Mouse (Mus musculus) left cerebral cortex, adult 18-20 months (tissue): ENCODE measurements around the gene Mrtfb. TPM values are rescaled to one million over a fixed set of nuclear protein-coding genes. Genes with fewer than 3 reads are reported as not detected.

Experiments used
- DNase-seq, 2 experiments: peaks; one replicate each; pipeline ENCODE4 v3.0.0; 2021 to 2022; ENCODE audit warnings: low spot score in 2 of 2, mixed read lengths in 1 of 2
- long read RNA-seq, 2 experiments: library from polyadenylated mRNA; stranded (forward); transcript quantifications; one replicate each; pipeline ENCODE4 v2.0.0; 2021
- total RNA-seq, 2 experiments: library from RNA; stranded (reverse); gene quantifications; 2 replicates each; pipeline ENCODE4 v1.2.3; 2021

Gene Mrtfb
- 100 to 1,000 TPM; 179 to 188 TPM for total RNA-seq
- long read RNA-seq, experiment 1, full-length matches to known transcripts: 3 of 48 reads
- long read RNA-seq, experiment 1, partial matches to known transcripts: 40 of 48 reads
- long read RNA-seq, experiment 1, other reads (novel, unspliced or antisense): 5 of 48 reads
- long read RNA-seq, experiment 2, full-length matches to known transcripts: 7 of 26 reads
- long read RNA-seq, experiment 2, partial matches to known transcripts: 3 of 26 reads
- long read RNA-seq, experiment 2, other reads (novel, unspliced or antisense): 16 of 26 reads

- DNase-seq: peak; percentile 88 to 89
These were observed at the start of gene Mrtfb for GRCm38 (mm10) chr16:13255855-13256635. Gene Mrtfb, plus strand, starts transcription at chr16:13256481.

DNA sequence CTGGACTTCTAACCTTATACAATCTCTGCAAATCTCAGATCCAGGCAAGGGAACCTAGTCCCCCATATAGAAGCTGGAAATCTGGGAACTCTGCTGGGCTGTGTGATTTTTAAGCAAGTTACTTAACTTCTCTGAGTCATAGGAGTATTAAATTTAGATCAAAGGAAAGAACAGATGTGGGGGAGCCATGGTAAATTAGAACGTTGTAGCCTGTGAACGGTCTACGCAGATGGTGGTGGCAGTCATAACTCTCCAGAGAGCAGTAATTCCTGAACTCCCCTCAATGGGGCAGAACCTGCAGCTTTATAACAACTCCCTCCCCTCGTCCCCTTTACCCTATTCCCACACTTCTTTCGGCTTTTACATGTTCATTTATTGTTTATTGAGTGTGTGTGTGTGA, 48.6 kb upstream of the Mrtfb start:
- DNase-seq: peak in 1 of 2 experiments; percentile 47

- DNase-seq: no peak
These were observed 48.2 kb upstream of the Mrtfb start for GRCm38 (mm10) chr16:13208087-13208486.

- DNase-seq: no peak
These were observed 43.5 kb upstream of the Mrtfb start for GRCm38 (mm10) chr16:13212781-13213180.

GRCm38 (mm10) chr16:13216116-13216952, 39.9 kb upstream of the Mrtfb start:
- no peak for DNase-seq

- no peak for DNase-seq
These were observed 38.3 kb upstream of the Mrtfb start for GRCm38 (mm10) chr16:13217951-13218350.

DNA sequence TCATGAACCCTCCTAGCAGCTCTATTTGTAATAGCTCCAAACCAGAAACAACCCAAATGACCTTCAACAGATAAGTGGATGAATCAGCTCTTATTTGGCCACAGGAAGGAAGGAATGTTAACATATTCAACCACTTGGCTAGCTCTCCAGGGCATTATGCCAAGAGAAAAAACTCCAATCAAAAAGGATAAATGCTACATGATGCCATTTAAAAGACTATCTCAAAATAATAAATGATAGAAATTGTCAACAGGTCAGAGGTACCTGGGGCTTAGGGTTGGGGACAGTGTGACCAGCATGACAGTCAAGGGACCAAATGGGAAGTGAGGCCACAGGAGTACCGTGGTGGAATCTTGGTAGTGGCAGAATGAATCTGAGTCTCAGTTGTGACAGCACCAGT, 34.8 kb upstream of the Mrtfb start:
- DNase-seq: no peak

DNA sequence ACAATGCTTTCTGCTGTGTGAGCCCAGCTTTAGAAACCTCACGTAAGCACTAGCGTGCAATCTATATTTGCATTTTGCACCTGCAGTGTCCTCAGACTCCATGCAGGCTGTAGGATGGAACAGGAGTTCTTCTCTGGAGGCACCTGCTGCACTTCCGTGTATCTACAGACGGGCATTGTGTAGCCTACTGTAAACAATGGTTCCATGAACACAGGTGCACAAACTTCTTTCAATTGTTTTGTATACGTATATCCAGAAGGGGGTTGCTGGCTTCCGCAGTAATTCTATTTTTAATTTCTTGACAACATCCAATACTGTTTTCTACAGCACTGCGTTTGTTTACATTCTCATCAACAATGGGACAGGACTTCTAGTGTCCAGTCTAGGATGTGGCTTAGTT, 24.2 kb upstream of the Mrtfb start:
- DNase-seq: no peak

GRCm38 (mm10) chr16:13232912-13233802, 23.1 kb upstream of the Mrtfb start:
- DNase-seq: no peak

GRCm38 (mm10) chr16:13239039-13239438, 17.2 kb upstream of the Mrtfb start:
- no peak for DNase-seq

DNA sequence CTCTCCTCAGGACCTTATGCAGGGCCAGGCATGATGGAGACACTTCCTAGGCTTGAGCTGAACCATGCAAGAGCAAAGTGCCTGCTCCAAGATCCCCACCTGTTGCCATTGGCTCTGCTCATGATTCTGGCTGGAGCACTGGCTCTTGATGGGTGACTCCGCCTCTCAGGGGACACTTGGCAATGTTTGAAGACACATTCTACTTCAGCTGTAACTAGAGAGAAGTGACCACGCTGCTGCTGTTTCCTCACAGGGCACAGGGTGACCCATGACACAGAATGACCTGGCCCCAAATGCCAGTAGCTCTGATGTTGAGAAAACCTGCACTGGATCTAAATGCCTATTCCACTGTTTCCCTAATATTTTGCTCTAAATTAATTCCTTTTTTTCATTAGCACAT, 16.7 kb upstream of the Mrtfb start:
- no peak for DNase-seq

DNA sequence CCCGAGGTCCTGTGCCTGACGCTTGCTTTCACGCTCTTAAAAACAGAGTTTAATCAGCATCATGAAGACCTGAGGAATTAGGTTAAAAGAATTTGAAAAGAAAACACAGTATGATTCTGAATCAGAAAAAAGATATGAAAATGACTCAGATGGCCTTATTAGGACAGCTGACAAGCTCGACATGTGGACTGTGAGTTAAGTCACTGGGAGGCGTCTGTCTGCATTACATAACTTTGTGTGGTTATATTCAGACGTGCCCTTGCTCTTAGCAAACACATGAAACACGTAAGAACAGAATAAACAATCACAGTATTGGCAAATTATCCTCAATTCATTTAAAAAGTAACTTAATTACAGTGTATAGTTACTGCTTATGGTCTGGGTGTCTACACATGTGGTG, 16.0 kb upstream of the Mrtfb start:
- DNase-seq: no peak

DNA sequence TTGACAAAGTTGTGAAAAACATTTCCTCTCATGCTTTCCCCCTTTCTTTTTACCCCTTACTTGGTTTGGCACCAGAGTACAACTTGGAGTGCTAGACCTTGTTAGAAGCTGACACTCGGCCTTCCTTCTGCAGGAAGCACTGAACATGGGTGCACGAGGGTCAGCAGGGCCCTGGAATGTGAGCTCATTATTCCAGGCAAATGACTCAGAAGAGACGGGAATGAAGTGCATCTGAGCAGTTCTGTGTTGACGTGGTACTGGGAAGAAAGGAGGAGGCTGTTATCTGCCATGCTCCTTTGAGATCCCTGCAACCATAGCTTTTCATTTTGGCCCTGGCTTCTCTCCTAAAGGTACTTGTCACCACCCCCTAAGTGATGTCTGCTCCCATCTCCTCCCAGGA, 10.6 kb upstream of the Mrtfb start:
- no peak for DNase-seq

GRCm38 (mm10) chr16:13246855-13247254, 9.4 kb upstream of the Mrtfb start:
- DNase-seq: no peak

DNA sequence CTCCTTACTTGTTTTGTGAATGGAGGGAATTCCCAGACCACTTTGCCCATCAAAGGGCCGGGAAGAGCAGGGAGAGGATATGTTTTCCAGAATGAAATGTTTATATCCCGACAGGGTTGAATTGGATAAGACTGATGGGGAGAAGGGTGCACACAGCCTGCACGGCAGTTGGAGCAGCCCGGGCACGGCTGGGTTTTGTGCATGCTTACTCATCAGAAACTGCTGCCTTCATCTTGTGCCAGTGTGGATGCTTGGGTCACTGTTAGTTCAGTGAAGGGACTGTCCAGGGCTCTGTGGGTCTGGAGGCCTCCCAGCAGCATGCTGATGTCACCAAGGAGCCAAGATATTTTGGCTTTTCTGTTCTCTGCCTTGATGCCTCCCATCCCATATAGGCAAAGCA, 6.2 kb upstream of the Mrtfb start:
- no peak for DNase-seq

DNA sequence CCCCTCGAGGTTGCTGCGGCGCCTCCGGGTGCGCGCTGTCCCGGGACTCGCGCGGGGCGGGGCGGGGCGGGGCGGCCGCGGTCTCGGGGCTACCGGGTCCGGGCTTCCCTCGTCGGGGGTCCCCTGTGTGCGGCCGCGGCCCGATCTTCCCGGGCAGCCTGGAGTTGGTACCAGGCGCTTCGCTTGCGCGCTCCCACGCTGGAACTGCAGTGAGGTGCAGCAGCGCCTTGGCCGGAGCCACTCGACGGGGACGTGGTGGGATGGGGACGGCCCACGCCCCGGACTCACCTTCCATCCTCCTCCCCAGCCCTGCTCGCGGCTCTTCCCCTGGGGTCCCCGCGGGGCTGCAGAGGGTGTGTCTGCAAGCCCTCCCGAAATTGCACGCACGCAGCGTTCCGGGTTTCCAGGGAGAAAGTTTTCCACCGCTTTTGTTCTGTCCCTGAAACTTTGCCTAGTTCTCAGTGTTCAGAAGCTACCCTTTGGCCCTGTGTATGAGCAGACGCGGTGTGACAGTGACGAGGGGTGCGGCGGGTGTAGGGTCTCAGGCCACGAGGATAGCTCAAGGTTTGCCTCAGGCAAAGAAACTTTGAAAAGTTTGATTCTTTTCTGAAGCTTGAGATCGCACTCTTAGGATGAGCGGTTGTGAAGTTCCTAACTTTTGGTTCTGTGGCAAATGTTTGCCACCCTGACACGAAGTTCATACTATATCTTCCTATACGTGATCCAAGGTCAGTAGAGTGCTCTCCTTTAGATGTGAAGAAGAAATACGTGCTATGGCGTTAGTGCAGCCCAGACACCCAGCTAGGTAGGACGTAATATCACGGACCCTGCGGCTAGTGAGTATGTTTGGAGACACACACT, 616 bp downstream of the Mrtfb start:
- DNase-seq: peak; percentile 12 to 24

- DNase-seq: no peak
These were observed 1.2 kb downstream of the Mrtfb start for GRCm38 (mm10) chr16:13257528-13257835.

GRCm38 (mm10) chr16:13259026-13259425, 2.7 kb downstream of the Mrtfb start:
- no peak for DNase-seq

DNA sequence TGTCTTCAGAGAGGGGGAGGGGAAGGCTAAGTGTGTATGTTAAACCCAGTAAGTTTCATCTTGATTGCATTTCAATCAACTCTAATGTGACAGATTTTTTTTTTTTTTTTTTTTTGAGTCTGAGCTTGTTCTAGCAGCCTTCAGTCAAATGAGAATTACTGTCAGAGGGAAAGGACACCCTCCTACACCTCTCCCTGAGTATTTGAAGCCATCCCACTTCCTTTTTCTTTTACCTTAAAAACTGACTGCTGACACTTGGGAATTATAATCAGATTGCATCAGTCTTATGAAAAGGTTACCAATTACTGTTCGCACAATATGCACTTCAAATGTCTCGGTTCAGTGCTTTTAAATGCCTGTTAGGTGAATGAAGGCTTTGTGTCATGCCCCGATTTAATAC, 10.0 kb downstream of the Mrtfb start:
- DNase-seq: no peak

DNA sequence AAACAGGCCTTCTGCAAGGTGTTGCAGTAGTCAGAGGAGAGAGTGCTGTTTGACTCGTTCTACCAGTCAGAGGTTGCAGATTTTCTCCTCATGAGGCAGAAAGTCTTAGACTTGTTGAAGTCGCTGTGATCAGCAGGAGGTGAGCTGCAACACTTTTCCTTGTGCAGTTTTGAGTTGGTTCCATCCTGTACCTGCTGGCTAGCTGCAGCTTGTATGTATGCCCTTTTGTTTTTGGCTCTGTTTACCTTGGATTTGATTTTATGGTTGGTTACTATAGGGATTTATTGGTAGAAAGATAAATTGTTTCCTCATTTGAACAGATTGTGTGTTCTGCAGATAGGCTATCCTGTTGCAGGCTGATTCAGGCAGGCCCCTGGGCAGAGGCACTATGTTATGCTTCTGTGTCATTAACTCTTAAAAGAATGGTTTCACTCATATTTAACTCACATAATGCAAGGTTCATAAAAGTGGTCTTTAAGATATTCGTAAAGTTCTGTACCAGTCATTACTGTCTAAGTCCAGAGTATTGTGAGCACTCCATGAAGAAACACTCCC, 11.1 kb downstream of the Mrtfb start:
- no peak for DNase-seq
